Mouse (Mus musculus) heart, postnatal 4 days (tissue): ENCODE measurements around the gene Creb3l1. TPM values are rescaled to one million over a fixed set of nuclear protein-coding genes. Genes with fewer than 3 reads are reported as not detected.

Source experiments
- DNase-seq: peaks from one replicate; pipeline ENCODE4 v3.0.0; 2021
- total RNA-seq, 2 experiments: library from RNA; stranded (reverse); gene quantifications; 2 replicates each; pipeline ENCODE4 v1.2.3; 2021

The Creb3l1 gene
- total RNA-seq, 2 experiments from 2014 or later = 16.9 to 18.5 TPM

DNA sequence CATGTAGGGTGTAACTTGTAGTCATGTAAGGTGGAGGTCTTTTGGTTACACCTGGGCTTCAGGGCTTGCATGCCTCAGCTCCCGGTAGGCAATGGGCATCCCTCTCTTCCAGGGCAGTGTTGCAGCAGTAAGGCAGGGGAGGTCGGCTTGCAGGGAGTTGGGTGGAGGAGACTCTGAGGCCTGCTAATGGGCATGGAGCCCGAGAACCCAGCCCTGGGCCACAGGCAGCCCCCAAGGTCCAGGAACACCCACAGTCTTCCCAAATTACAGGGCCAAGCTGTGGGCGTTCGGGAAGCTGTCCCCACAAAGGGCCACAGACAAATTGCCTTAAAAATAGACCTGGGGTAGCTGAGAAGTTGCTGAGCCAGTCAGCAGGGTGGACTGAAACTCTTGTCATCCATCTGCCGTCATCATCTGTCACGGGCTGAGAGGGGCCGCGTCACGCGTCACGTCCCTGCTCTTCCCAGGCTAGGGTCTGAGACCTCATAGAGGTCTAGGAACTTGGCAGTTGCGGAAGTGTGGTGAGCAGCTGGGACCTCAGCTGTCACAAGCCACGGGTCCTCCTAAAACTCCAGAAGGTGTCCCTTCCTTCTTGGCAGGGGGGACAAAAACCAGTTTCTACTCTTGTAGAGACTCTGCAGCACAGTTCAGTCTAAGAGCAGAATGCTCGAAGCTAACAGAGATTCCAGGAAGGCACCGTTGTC lies 26.2 kb downstream of the Creb3l1 start:
- no peak for DNase-seq

DNA sequence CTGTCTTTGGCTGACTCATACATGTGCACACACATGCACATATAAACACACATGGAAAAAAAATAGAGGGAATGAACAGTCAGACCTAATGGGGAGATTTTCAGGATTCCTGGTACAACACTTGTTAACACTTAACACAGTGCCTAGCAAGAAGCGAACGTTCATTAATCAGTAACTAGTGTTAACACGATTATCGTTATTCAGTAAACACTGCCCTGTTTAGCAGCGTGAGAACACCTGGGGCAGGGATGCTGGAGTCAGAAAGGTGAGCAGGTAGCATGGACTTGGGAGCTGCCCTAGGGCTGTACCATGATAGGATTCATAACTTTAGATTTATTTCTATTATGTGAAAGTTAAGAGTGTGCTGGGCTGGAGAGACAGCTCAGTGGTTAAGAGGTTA lies 28.3 kb downstream of the Creb3l1 start:
- DNase-seq = no peak

DNA sequence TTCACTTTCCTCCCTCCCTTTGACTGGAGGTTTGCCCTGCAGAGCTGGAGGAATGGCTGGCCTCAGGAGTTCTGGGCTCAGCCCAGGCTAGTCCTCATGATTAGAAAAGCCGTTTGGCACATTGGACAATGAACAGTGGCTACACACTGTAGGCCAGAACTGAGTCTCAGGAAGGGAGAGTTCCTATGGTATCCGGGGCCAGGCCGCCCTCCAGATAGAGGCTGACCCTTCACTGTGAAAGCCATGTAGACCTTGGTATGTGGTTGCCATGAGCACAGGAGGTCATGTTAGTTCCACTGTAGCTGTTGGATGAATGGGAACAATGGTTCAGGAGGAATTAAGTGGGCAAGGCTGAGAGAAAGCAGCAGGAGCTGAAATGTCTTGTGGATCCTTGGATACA lies 30.9 kb downstream of the Creb3l1 start:
- no peak for DNase-seq

DNA sequence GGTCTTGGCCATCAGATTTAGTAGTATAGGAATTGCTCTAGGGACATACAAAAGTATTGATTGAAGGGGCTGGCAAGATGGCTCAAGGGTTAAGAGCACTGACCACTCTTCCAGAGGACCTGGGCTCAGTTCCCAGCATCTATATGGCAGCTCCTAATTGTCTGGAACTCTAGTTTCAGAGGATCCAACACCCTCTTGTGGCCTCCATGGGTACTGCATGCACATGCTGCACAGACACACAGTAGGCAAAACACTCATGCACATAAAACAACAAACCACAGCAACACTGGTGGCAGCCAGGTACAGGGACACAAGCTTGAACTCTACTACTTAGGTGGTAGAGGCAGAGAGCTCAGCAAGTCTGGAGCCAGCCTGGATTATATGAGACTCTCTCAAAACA lies 34.6 kb downstream of the Creb3l1 start:
- DNase-seq = no peak

DNA sequence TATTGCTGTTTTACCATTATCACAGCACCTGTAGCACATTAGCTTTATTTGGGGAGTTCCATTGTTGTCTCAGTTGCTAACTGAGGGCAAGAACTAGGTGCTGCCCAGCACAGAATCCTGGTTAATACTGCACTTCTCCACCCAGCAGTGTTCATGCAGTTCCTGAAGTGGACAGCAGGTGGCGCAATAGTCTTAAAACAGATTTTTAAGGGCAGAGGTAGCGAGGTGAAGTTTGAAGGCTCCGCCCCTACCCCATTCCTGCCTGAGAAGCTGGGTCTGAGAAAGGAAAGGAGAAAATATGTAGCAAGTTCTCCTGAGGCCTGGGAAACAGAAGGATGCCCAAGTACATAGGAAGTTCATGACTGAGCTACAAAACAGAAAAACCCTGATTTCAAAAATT lies 36.8 kb downstream of the Creb3l1 start:
- peak; percentile 92 for DNase-seq

DNA sequence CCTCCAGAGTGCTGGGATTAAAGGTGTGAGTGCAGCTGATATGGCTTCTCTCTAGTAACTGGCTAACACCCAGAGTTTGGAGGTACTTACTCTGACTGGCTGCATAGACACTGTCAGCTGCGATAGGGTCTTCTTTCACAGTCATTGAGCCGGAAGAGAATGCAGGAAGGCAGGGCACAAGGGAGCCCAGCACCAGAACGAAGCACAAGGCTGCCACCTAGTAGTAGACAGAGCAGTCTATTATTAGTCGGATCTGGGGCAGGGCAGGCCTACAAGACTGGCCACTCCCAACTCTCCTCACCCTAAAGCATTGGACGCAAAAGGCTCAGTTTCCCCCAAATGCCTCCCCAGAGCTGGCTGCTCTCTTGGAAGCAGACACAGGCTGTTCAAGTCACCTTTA lies 38.2 kb downstream of the Creb3l1 start:
- no peak for DNase-seq

DNA sequence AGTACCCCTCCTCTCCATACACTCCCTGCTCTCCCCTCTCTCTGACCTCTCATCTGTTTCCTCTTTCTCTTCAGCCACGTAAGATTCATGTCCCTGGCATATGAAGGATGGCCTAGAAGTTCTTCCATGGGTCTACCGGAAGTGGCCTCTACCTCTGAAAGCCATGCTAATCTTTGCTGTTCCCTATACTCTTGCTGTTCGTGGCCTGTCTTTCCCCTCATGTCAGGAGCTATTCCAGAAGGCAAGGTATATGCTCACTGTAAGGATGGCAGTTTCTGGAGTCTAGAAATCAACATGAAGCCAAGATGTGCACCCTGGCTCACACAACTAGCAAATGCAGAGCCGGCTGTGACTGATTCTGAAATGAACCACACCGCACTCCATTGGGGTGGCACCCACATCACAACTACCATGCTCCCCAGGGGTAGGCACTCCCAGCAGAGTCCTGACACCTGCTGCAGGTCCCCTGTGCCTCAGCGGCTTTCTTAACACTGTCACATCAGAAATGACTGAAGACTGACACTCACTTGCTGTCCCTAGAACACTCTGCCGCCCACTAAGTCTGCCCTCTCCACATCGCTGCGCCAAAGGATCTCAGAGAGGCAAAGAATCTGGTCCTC lies 39.3 kb downstream of the Creb3l1 start:
- DNase-seq = no peak

DNA sequence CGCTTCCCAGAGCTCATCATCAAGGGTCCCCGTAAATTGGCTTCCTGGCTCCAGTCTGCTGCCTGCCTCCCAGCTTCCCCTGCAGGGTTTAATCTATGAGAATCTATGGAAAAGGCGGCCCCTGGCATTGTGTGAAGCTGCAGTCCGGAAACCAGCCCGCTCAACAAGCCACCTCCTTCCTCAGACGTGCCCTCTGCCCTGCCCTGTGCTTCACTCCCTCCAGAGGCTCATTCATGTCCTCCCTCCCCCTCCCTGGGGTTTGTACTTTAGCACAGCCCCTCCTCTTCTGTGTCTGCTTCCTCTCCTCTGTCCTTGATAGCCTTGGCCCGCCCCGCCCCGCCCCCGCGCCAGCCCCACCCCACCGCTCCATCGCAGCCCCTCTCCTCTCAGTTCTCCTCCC lies 39.9 kb downstream of the Creb3l1 start:
- peak; percentile 69 for DNase-seq

DNA sequence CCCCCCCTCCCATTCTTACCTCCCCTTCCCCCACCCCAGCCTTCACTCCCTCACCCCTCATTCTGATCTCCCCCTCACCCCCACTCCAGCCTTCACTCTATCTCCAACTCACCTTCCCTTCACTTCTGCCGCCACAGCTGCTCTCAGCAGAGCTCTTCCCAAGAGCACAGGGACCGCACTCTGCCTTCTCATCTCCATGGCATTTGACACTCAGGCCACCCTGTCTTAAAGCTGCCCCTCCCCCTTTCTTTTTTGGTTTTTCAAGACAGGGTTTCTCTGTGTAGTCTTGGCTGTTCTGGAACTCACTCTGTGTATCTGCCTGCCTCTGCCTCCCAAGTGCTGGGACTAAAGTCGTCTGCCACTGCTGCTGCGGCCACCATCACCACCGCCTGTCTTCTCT lies 43.5 kb downstream of the Creb3l1 start:
- no peak for DNase-seq

DNA sequence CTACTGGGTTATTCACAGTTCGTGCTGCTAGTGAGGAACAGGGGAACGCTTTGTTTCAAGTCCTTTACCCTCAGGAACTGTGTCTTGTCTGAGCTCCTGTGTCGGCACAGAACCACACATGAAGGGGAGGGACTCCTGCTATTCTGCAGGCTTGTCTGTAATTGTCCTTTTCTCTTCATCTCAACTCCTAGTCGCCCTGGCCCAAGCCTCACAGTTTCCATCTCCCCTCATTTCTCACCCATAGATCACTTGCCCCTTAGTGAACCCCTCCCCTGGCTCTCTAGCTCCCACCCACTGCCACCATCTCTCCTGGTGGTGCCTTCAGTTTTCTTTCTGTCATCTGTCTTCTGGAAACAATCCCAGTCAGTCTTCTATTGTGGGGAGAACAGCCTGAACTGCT lies 44.1 kb downstream of the Creb3l1 start:
- DNase-seq = no peak

DNA sequence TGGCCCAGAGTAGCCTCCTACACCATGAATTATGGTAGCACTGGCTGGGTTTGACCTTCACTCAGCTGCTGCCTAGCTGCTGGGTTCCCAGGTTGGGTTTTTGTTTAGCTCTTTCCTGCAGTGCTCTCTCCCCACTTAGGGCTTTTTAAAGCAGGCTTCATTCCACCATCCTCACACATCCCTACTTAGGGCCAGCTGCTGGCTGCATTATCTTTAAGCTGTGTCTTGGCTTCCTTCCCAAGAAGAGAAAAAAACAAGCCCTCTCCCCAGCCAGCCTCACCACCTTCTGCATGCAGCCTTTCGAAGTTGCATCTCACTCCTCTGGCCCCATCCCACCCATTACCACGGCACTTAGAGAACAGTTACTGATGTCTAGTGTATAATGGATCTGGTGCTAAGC lies 45.8 kb downstream of the Creb3l1 start:
- no peak for DNase-seq

DNA sequence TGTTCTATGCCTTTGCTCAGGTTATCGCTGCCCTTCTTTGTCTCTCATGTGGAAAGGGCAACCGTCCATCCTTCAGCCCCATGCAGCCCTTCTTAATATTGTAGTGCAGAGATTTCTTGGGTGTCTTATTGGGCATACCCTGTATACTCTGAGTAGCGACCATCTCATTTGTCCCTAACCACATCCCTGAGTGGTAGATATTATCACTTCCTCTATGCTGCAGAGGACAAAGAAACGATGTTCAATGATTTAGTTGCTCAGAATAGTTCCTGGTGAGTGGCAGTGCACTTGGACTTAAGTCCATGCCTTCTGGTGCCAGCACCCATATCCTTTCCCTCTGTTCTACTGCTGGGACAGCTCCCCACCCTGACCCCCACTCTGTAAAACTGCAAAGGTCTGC lies 46.3 kb downstream of the Creb3l1 start:
- no peak for DNase-seq

DNA sequence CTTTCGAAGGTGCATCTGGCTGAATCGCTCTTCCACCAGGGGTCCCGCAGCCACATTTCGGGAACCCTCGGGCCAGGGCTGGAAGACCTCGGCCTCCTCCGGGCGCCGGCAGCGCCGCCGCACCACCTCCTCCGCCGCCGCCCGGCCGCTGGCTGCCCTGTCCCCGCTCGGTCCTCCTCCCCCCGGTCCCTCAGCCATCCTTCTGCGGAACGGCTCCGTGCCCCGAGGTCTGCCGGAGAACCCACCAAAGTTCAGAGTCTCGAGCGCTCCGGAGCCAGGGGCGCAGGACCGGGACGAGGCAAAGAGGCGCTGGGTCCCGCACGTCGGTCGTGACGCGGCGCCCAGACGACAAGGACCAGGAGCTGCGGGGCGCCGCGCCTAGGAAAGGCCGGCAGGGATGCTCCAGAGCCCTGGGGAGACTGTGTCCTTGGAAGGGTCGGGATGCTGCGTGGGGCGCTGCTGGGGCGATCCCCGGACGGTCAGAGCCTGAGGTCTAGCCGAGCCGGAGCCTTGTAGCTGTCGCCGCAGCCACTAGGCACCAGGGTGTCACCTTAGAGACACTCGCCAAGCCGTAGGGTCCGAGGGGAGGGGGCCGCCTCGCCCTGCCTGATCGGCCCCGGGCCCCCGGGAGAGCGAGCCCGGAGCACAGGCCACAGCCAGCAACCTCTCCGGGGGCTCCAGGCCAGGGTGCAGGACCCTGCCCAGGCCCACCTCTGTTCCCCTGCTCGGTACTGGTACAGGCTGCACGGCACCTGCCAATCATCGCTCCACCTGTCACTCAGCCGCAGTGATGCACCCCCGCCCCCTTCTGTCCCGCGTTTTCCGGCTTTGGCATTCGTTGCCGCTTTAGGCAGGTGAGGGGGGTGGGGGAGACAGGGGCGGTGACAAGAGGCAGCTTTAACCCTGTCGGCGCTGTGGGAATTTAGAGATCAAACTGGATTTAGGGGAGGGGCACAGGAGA lies 48.4 kb downstream of the Creb3l1 start, which contains the start of gene Dgkz:
TSS of gene Dgkz (minus strand) at position 284 of the 961 bp plus-strand sequence.
- DNase-seq = no peak

DNA sequence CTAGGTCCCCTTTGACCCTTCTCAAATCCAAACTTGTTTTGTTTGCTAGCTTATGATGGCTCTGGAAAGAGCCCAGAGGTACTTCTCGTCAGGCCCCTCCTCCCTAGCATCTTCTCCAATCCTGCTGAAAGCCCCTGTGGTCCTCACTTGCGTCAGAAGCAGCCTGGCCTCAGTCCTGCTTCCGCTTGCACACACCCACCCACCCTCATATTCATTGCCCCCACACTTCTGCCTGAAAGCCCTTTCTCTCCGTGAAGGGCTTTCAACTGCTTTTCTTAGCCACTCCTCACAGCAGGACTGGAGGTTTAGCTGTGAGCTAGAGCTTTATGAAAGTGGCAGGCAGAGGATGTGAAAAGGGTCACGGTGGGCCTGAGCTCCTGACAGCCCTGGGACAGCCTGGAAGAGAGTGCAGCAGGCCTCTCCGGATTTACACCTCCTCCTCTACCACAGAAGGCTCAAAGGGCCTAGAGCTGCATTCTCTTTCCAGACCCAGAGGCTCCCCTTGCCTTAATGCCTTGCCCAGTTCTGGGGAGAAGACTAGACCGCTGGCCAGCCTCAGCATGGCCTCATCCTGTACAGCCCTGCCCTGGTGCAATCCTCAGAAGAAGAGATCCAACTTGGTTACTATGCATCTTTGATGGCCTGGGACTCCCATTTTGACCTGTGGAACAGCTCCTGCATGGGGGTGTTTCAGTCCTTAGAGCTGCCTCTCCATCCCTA lies 50.7 kb downstream of the Creb3l1 start:
- no peak for DNase-seq

DNA sequence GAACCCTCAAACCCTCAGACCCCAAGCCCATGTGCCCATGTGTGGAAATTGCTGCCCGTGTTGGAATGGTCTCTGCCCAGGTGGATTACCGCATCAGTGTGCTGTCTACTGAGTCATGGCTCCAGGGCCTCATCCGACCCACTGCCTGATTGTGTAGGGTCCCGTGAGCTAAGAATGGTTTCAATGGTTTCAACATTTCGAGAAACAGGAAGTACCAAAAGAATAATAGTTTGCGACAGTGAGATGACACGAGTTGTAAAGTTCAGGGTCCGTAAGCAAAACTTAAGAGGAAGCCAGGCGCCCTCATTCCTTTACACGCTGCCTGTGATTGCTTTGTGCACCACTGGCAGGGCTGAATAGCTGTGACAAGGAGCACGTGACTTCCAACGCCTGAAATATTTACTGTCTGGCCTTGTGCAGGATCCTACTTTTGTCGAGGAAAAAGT lies 52.2 kb downstream of the Creb3l1 start:
- no peak for DNase-seq

DNA sequence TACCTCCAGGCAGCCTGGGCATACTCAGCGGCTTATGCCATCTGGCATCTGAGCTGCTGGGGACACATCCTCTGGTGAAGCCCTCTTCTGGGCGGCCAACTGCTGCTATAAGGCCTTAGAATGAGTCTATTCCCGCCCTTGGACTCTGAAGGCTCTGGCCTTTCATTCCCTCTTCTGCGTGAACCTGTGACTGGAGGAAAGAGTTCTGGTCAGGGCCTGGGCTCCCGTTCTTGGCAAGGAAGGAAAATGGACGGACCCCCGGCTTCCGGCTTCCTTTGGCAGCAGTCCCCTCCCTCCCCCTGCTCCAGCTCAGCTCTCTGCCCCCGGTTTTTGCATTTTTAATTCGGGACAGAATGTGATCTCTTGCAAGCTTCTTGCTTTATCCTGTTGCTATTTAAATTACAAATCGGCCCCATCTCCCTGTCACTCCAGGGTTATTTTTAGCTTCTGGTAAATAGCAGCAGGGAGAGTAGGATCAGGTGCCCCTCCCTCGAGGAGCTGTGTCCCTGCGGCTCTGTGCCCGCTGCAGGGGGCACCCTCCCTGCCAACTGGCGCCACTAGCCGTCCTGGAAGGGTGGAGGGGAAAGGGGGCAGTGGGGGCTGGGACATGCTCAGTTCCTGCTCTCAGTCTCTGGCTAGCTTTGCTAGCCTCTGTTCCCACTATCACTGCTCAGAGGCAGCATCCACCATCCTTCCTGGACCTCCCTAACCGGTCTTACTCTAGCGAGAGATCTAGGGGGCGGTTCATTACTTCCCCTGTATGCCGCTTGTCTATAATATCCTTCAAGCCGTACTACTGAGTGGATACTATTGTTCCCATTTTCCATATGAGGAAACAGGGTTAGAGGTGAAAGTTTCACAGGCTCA lies 52.8 kb downstream of the Creb3l1 start:
- DNase-seq = peak; percentile 70

DNA sequence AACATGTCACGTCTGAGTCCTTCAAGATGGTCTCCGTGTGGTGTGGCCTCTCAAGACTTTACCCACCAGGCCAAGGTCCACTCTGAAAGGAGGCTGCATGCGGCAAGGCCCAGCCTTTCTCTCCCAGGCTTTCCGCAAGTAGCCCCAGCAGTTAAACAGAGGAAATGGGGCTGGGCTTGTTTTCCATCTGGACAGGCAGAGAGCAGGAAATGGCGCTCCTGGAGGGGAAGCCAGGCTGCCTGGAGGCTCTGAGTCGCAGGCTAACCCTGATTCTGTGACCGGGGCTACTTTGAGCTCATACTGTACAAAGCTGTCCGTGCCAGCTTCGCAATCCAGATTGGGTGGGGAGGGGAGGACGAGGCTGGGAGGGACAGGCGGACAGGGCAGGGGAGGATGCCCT lies 56.3 kb downstream of the Creb3l1 start:
- DNase-seq = peak; percentile 61

DNA sequence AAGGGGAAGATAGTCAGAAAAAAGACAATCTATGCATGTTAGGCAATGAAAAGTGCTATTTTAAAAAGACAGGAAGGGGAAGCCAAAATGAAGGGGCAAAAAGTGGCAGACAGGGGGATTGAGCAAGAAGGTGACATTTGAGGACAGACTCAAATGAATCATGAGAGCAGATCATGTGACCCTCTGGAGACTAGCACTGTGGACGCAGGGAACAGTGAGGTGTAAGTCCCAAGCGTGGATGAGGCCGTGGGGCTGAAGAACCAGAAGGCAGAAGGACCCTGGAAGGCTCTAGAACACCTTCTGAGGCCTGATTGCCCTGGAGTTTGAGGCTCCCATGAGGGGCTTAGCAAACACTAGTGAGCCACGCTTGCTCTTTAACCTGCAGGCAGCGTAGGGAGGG lies 57.9 kb downstream of the Creb3l1 start:
- DNase-seq = no peak

DNA sequence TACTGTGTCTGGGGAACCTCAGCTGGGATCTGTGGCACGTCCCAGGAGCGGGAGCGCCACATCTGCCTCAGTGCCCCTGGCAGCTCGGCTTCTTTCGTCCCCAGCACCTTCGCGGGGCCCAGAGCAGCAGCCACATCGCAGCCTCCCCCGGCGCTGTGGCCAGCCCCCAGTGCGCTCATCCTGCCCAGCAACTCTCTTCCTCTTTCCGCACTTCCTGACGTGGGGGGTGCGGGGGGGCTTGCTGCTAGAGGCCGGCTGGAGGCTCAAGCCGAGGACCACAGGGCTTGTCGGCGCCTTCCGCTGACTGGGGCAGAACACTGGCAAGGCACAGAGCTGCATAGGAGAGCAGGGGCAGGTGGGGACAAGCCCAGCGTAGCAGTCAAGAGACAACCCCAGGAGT lies 58.9 kb downstream of the Creb3l1 start:
- DNase-seq = peak; percentile 77

DNA sequence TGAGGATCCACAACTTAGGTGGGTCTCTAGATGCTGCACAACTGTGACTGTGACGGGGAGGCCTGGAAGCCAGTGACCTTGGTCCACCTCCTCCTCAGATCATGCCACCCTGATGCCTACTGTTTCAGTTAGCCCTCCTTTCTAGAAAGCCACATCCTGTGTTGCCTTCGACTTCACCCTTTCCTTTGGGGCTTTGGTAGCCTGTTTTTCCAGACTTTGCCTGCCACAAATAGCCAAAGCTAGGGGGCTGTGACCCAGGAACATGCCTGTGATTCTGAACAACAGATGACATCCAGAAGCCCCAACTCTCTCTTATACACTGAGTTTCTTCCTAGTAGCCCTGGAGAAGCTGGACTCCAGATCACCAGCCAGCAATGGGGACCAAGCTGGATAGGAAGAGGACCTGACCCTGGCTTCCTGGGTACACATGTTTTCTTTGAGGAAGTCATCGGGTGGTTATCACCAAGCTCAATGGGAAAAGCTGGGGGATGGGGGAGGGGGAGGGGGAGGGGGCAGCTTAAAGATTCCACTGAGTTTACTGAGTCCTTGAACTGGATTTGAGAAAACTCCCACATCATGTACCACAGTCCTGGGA lies 59.6 kb downstream of the Creb3l1 start:
- no peak for DNase-seq

DNA sequence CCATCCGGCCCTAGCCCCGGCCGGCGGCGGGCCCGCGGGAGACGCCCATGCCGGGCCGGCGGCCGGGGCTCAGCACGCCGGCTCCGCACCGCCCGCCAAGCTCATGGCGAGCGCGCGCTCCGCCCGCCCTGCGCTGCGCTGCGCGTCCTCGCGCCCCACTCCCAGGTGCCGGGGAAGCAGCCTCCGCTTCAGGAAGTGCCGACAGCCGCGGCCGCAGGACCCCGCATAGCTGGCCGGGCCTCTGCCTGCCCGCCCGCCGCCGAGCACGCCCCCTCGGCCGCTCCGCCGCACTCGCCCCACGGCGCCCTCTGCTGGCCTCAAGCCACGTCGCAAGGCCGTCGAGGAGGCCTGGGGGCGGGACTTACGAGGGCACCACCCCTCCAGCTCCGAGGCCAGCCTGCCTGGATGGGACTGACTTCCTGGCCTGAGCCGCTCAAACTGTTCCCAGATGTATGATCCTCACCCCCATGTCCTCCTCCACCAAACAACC lies 60.8 kb downstream of the Creb3l1 start:
- DNase-seq = peak; percentile 99
